Mouse (Mus musculus): ENCODE data around the gene Coil. TPM values are rescaled to one million over a fixed set of nuclear protein-coding genes. Genes with fewer than 3 reads are reported as not detected.
A peak's percentile ranks its signal among the peaks of the same experiment; 100 is the strongest.

The Coil gene
- total RNA-seq, 1 experiment = 37.8 TPM

- TF ChIP-seq ZNF384 (IDR thresholded peaks at IDR 0.05; ENCODE audit: low read depth, low read length) = no peak
- no peak for TF ChIP-seq ZC3H11A (IDR thresholded peaks at IDR 0.05; ENCODE audit: borderline replicate concordance, low read depth, low read length)
- TF ChIP-seq CHD2 (IDR thresholded peaks at IDR 0.05; ENCODE audit: low read depth, low read length) = no peak
- TF ChIP-seq MAFK (IDR thresholded peaks at IDR 0.05; ENCODE audit: insufficient read depth, low read depth, low read length) = no peak
- TF ChIP-seq HCFC1 (IDR thresholded peaks at IDR 0.05; ENCODE audit: borderline replicate concordance, insufficient read depth, low read length) = no peak
- Histone ChIP-seq H3K4me1 (ENCODE audit: control insufficient read depth in 2 of 2, insufficient read depth in 2 of 2, low read length in 2 of 2, poor library complexity in 1 of 2) (peaks cover 18 to 20% of the 10 kb centered on the region in 2 experiments), H3K36me3 (ENCODE audit: control insufficient read depth, insufficient read depth, low read length, poor library complexity, severe bottlenecking) (peaks cover 20% of the 10 kb centered on the region), H3K9ac (ENCODE audit: insufficient read depth, low read depth, low read length, poor library complexity, severe bottlenecking) (peak overlapping the region; percentile 76), H3K27ac (ENCODE audit: insufficient read depth, low read depth, low read length, poor library complexity, severe bottlenecking) (no peak overlapping the region; the same call in 1 of the 2 replicates), H3K9me3 (ENCODE audit: control insufficient read depth, insufficient read depth, low read depth, low read length) (no peaks in the 10 kb centered on the region), H3K4me3 (ENCODE audit: insufficient read depth in 1 of 2, low read depth in 1 of 2, low read length in 2 of 2, poor library complexity in 1 of 2, severe bottlenecking in 1 of 2) (peak overlapping the region; percentile 81 to 91)
- in situ Hi-C loops (cut with MboI; ENCODE audit: low sequenced_read_pairs in 2 of 2, unreplicated experiment in 2 of 2) = no loop called here
- DNase-seq (ENCODE audit: low read depth, low spot score) = no peak
Observed at GRCm38 (mm10) chr11:89000527-89000819, 30.4 kb downstream of the Coil start.

- in situ Hi-C loops (cut with MboI; ENCODE audit: low sequenced_read_pairs in 2 of 2, unreplicated experiment in 2 of 2) = no loop called here
Observed at GRCm38 (mm10) chr11:89001569-89001968, 31.5 kb downstream of the Coil start.

GRCm38 (mm10) chr11:89002068-89002467, 32.0 kb downstream of the Coil start:
- peak overlapping the region; percentile 24 to 42 for H3K4me3 ChIP-seq (ENCODE audit: insufficient read depth in 1 of 2, low read depth in 1 of 2, low read length in 2 of 2, poor library complexity in 1 of 2, severe bottlenecking in 1 of 2)
- H3K36me3 ChIP-seq (ENCODE audit: control insufficient read depth, insufficient read depth, low read length, poor library complexity, severe bottlenecking) = peaks cover 27% of the 10 kb centered on the region
- no peak for DNase-seq (ENCODE audit: low read depth, low spot score)
- H3K9ac ChIP-seq (ENCODE audit: insufficient read depth, low read depth, low read length, poor library complexity, severe bottlenecking) = peak overlapping the region; percentile 60
- H3K9me3 ChIP-seq (ENCODE audit: control insufficient read depth, insufficient read depth, low read depth, low read length) = no peaks in the 10 kb centered on the region
- H3K27ac ChIP-seq (ENCODE audit: insufficient read depth, low read depth, low read length, poor library complexity, severe bottlenecking) = no peak overlapping the region
- H3K4me1 ChIP-seq (ENCODE audit: control insufficient read depth in 2 of 2, insufficient read depth in 2 of 2, low read length in 2 of 2, poor library complexity in 1 of 2) = peaks cover 11 to 18% of the 10 kb centered on the region in 2 experiments
- TF ChIP-seq CHD2 (IDR thresholded peaks at IDR 0.05; ENCODE audit: low read depth, low read length) = no peak
- no peak for TF ChIP-seq ZC3H11A (IDR thresholded peaks at IDR 0.05; ENCODE audit: borderline replicate concordance, low read depth, low read length)
- TF ChIP-seq MAFK (IDR thresholded peaks at IDR 0.05; ENCODE audit: insufficient read depth, low read depth, low read length) = no peak
- TF ChIP-seq ZNF384 (IDR thresholded peaks at IDR 0.05; ENCODE audit: low read depth, low read length) = no peak
- TF ChIP-seq HCFC1 (IDR thresholded peaks at IDR 0.05; ENCODE audit: borderline replicate concordance, insufficient read depth, low read length) = no peak
- in situ Hi-C loops (cut with MboI; ENCODE audit: low sequenced_read_pairs in 2 of 2, unreplicated experiment in 2 of 2) = no loop called here

More at GRCm38 (mm10) chr11:89001569-89001968, 31.5 kb downstream of the Coil start:
- Histone ChIP-seq H3K36me3 (ENCODE audit: control insufficient read depth, insufficient read depth, low read length, poor library complexity, severe bottlenecking) (peaks cover 27% of the 10 kb centered on the region), H3K4me1 (ENCODE audit: control insufficient read depth in 2 of 2, insufficient read depth in 2 of 2, low read length in 2 of 2, poor library complexity in 1 of 2) (peaks cover 15 to 18% of the 10 kb centered on the region in 2 experiments), H3K9ac (ENCODE audit: insufficient read depth, low read depth, low read length, poor library complexity, severe bottlenecking) (peak overlapping the region; percentile 16; the same call in 1 of the 2 replicates), H3K4me3 (ENCODE audit: insufficient read depth in 1 of 2, low read depth in 1 of 2, low read length in 2 of 2, poor library complexity in 1 of 2, severe bottlenecking in 1 of 2) (peak overlapping the region; percentile 81 to 91), H3K9me3 (ENCODE audit: control insufficient read depth, insufficient read depth, low read depth, low read length) (no peaks in the 10 kb centered on the region), H3K27ac (ENCODE audit: insufficient read depth, low read depth, low read length, poor library complexity, severe bottlenecking) (no peak overlapping the region)
- no peak for TF ChIP-seq CHD2 (IDR thresholded peaks at IDR 0.05; ENCODE audit: low read depth, low read length)
- TF ChIP-seq ZNF384 (IDR thresholded peaks at IDR 0.05; ENCODE audit: low read depth, low read length) = no peak
- TF ChIP-seq ZC3H11A (IDR thresholded peaks at IDR 0.05; ENCODE audit: borderline replicate concordance, low read depth, low read length) = no peak
- no peak for TF ChIP-seq MAFK (IDR thresholded peaks at IDR 0.05; ENCODE audit: insufficient read depth, low read depth, low read length)
- no peak for TF ChIP-seq HCFC1 (IDR thresholded peaks at IDR 0.05; ENCODE audit: borderline replicate concordance, insufficient read depth, low read length)
- no peak for DNase-seq (ENCODE audit: low read depth, low spot score)

- Histone ChIP-seq H3K9ac (ENCODE audit: insufficient read depth, low read depth, low read length, poor library complexity, severe bottlenecking) (peak overlapping the region; percentile 60; the same call in 1 of the 2 replicates), H3K27ac (ENCODE audit: insufficient read depth, low read depth, low read length, poor library complexity, severe bottlenecking) (no peak overlapping the region), H3K36me3 (ENCODE audit: control insufficient read depth, insufficient read depth, low read length, poor library complexity, severe bottlenecking) (peaks cover 28% of the 10 kb centered on the region), H3K4me3 (ENCODE audit: insufficient read depth in 1 of 2, low read depth in 1 of 2, low read length in 2 of 2, poor library complexity in 1 of 2, severe bottlenecking in 1 of 2) (peak overlapping the region; percentile 24 to 42), H3K9me3 (ENCODE audit: control insufficient read depth, insufficient read depth, low read depth, low read length) (no peaks in the 10 kb centered on the region), H3K4me1 (ENCODE audit: control insufficient read depth in 2 of 2, insufficient read depth in 2 of 2, low read length in 2 of 2, poor library complexity in 1 of 2) (peaks cover 11 to 18% of the 10 kb centered on the region in 2 experiments)
- no peak for DNase-seq (ENCODE audit: low read depth, low spot score)
- in situ Hi-C loops (cut with MboI; ENCODE audit: low sequenced_read_pairs in 2 of 2, unreplicated experiment in 2 of 2) = no loop called here
- TF ChIP-seq CHD2 (IDR thresholded peaks at IDR 0.05; ENCODE audit: low read depth, low read length) (no peak), ZC3H11A (IDR thresholded peaks at IDR 0.05; ENCODE audit: borderline replicate concordance, low read depth, low read length) (no peak), HCFC1 (IDR thresholded peaks at IDR 0.05; ENCODE audit: borderline replicate concordance, insufficient read depth, low read length) (no peak), ZNF384 (IDR thresholded peaks at IDR 0.05; ENCODE audit: low read depth, low read length) (no peak), MAFK (IDR thresholded peaks at IDR 0.05; ENCODE audit: insufficient read depth, low read depth, low read length) (no peak)
Observed at GRCm38 (mm10) chr11:89002621-89003020, 32.6 kb downstream of the Coil start.
